Mouse (Mus musculus) olfactory bulb, adult 2 months (tissue): ENCODE measurements at regions not wholly inside any gene's neighbourhood (a gene's known extent, or its start where the extent isn't known, plus 50 kb on each side); places are given as distances from the start of the nearest gene placed in this dataset.

Experiments
- CTCF ChIP-seq: fragments of 200-500 bp; IDR thresholded peaks from 2 replicates; pipeline ENCODE4 v1.5.1; 2012; ENCODE audit warnings: low read depth, mild to moderate bottlenecking, low read length, moderate library complexity; ENCODE audit not compliant: insufficient read depth
- POLR2A ChIP-seq: fragments of 200-500 bp; IDR thresholded peaks from 2 replicates; pipeline ENCODE4 v1.6.1; 2012; ENCODE audit warnings: mild to moderate bottlenecking, low read depth, low read length, moderate library complexity; ENCODE audit not compliant: insufficient read depth

GRCm38 (mm10) chr4:12230731-12231130 is 58.9 kb upstream of the Fam92a start:
- no peak for TF ChIP-seq CTCF
- no peak for TF ChIP-seq POLR2A
